Mouse (Mus musculus): ENCODE data around the gene Cdkl3.
"Not testable (repeated sequence)": the region's sequence is repeated elsewhere in the genome, so short reads cannot be mapped to it uniquely, and the experiment has no call there.

The Cdkl3 gene

GRCm38 (mm10) chr11:52076742-52077352, 72.8 kb downstream of the Cdkl3 start:
- no peak for DNase-seq (ENCODE audit: low read depth, low spot score)

GRCm38 (mm10) chr11:52077939-52078338, 73.9 kb downstream of the Cdkl3 start:
- no peak for DNase-seq (ENCODE audit: low read depth, low spot score)

GRCm38 (mm10) chr11:52079978-52080377, 76.0 kb downstream of the Cdkl3 start:
- no peak for DNase-seq (ENCODE audit: low read depth, low spot score)

- DNase-seq (ENCODE audit: low read depth, low spot score): no peak
These were observed 76.6 kb downstream of the Cdkl3 start for GRCm38 (mm10) chr11:52080656-52081055.

GRCm38 (mm10) chr11:52085857-52086203, 81.8 kb downstream of the Cdkl3 start:
- no peak for DNase-seq (ENCODE audit: low read depth, low spot score)

GRCm38 (mm10) chr11:52086204-52086864, 82.3 kb downstream of the Cdkl3 start:
- DNase-seq (ENCODE audit: low read depth, low spot score): no peak

DNA sequence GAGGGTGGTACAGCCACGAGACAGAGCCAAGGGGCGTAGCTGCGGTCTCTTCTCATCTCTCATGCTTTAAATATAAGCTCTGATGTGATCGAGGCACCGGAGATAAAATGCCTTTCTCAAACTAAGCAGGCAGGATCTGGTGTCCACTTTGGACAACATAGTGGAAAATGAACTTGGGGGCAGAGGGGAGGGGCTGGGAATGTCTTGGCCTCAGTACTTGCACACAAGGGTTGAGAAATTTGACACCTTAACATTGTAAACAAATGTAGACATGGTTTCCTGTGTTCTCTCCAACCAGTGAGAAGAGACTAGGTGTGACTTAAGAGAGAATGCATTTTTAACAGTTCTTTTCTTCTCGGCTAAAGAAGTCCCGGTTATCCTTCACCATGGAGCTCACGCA, 85.3 kb downstream of the Cdkl3 start:
- DNase-seq (ENCODE audit: low read depth, low spot score): no peak

DNA sequence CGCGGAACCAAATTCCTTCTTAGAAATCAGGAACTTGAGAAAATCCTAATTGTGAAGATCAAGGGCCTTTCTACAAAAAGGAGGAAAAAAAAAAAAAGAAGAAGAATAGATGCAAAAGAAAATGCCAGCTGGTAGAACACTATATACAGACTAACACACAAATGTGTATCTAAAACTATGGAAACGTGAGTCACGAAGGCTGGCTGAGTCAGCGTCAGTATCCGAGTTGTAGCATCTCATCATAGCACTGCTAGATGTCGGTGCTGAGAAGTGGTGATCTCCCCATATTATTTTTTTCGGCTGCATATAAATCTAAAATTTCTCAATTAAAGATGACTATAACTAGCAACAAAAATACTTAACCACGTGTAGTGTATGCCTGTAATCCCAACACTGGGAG, 87.2 kb downstream of the Cdkl3 start:
- no peak for DNase-seq (ENCODE audit: low read depth, low spot score)

- no peak for DNase-seq (ENCODE audit: low read depth, low spot score)
These were observed 90.5 kb downstream of the Cdkl3 start for GRCm38 (mm10) chr11:52094568-52094967.

- DNase-seq (ENCODE audit: low read depth, low spot score): no peak
These were observed 93.0 kb downstream of the Cdkl3 start for GRCm38 (mm10) chr11:52097016-52097415.

GRCm38 (mm10) chr11:52097596-52097995, 93.6 kb downstream of the Cdkl3 start:
- DNase-seq (ENCODE audit: low read depth, low spot score): no peak

DNA sequence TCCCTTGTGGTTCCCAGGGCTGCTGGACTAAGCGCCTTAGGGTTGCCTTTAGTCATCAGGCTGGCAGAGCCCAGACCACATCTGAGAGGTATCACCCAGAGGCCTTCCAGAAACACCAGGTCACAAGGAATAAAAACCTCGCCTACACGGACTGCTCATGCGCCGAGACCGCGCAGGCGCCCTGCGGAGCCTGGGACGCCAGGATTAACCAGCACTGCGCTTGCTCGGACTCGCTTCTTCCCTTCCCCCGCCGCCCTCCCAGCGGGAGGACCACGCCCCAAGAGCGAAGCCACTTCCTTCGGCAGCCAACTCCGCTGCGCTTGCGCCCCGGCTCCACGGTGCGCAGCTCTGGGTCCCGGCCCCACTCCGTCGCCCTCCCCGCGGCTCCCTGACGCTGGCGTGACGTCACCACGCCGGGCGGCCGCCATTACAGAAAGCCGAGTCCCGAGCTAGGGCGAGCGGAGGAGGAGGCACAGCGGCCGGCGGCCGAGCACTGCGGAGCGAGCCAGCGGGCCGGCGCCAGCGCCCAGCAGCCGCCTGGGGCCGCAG, 94.5 kb downstream of the Cdkl3 start, which contains the start of gene Ppp2ca:
Ppp2ca (plus strand) TSS at position 284 of the 549 bp plus-strand sequence.
- DNase-seq (ENCODE audit: low read depth, low spot score): peak; percentile 99

- DNase-seq (ENCODE audit: low read depth, low spot score): peak; percentile 52
These were observed 95.2 kb downstream of the Cdkl3 start for GRCm38 (mm10) chr11:52099031-52099761.

DNA sequence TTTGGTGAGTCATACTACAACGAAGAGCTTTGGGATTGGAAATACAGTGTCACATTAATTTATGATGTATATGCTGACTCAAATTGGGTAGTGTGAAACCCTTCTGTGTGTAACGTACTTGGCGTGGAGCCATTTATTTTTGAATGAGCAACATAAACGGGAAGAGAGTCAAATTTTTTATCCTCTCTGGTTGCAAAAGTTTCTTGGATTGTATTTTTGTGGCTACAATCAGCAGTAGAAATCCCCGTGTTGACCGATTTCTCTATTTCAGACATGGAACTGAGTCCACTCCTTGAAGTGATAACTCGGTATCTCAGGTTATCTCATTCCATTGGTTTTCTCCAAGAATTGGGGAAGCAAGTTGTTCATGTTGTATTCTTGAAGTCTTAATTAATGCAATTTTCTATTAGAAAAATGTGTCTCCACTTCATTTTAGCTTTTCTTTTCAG, 95.8 kb downstream of the Cdkl3 start:
- no peak for DNase-seq (ENCODE audit: low read depth, low spot score)

DNA sequence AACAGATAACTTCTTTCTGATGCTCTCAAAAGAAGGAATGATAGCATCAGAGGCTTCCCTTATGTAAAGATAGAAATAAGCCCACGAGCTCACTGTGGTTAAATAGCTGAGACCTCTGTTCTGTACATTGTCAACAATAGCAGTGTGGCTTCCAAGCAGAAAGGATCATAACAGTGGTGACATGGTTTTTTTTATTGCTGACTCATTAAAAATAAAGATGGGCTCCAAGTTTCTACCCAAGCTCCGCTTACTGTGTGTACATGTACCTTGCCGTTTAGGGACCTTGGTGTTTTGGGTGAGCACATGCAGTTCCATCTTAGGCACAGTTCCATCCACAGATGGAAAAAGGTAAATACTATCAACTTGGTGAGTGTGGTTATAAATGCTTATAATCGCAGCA, 99.0 kb downstream of the Cdkl3 start:
- DNase-seq (ENCODE audit: low read depth, low spot score): no peak

DNA sequence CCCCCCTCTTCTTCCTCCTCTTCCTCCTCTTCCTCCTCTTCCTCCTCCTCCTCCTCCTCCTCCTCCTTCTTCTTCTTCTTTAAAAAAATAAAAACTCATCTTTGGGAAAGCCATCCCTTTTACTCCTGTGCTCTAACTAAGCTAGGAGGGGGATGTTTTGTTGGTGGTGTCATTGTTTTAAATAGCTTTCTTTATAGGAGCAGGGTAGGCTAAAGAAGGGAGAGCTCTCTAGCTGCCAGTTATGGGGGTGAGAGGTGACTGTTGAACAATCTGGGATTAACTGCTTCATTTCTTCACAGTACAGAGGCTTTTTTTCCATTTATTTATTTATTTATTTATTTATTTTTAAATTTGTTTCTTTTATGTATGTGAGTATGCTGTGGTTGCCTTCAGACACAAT, 101.5 kb downstream of the Cdkl3 start:
- no peak for DNase-seq (ENCODE audit: low read depth, low spot score)

DNA sequence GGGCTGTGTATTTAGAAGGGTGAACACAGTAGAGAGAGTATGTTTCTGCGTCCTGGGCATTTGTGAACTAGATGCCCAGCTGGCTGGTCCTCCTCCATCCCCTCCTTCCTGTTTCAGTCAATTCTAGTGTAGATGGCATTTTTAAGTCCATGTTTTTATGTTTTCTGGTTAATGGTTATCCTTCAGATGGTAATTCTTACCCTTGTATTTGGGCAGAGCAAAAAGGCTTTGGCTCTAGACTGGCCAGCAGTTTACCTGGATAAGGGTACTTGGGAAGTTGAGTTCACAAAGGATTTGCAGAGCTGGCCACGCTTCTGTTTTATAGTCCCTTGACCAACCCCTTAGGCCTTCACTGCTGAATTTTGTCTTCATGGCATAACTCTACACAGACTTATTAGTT, 102.0 kb downstream of the Cdkl3 start:
- DNase-seq (ENCODE audit: low read depth, low spot score): no peak

- DNase-seq (ENCODE audit: low read depth, low spot score): no peak
These were observed 102.4 kb downstream of the Cdkl3 start for GRCm38 (mm10) chr11:52106438-52106837.

DNA sequence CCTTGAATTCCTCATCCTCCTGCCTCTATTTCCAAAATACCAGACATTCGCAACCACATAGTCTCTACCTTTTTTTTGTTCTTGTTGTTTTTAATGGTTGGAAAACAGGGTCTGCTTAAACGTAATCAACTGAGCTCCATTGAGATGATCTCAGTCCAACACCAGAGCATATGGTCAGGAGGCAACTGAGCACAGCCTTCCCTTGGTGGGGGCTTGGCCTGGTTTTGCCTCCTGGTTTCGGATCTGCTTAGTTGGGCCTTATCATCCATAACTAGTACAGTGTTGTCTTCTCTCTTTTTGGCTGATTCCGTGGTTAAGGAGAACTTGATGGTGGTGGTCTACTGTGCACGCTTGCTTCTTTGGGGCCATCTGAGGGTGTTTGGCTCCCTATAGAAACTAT, 104.8 kb downstream of the Cdkl3 start:
- no peak for DNase-seq (ENCODE audit: low read depth, low spot score)

DNA sequence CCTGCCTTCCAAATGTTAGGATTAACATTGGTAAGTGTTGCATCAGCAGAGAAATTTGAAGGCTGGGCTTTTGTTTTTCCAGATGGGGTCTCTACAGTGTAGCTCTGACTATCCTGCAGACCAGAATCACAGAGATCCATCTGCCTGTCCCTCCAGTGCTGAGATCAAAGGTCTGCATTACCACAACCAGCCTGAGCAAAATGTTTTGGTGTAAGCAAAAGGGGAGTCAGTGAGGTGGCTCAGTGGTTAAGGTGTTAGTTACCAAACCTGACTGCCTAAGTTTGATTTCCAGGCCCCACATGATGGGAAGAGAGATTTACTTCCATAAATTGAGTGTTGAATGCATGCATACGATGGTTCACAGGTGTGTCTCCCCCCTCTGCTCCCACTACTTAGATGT, 105.4 kb downstream of the Cdkl3 start:
- DNase-seq (ENCODE audit: low read depth, low spot score): no peak

- DNase-seq (ENCODE audit: low read depth, low spot score): no peak
These were observed 111.5 kb downstream of the Cdkl3 start for GRCm38 (mm10) chr11:52115479-52115878.

GRCm38 (mm10) chr11:52116117-52116516, 112.1 kb downstream of the Cdkl3 start:
- DNase-seq (ENCODE audit: low read depth, low spot score): not testable (repeated sequence)

- DNase-seq (ENCODE audit: low read depth, low spot score): no peak
These were observed 113.1 kb downstream of the Cdkl3 start for GRCm38 (mm10) chr11:52117156-52117555.

All from WW6 (cell line).